Comparison of ENCODE assay signal across 16 mouse cellular contexts in genomic region chr9:70253016-70253415, GRCm38 (mm10).
"Had no signal": no experiment of that assay in that cellular context is flagged by ENCODE, and none has a peak within 500 bp of the region (broad histone marks: within the 10 kb centered on the region; RNA-seq: fewer than 3 reads in every experiment).

No protein-coding gene starts in this region.

- DNase-seq: kidney, adult 9 months; kidney, postnatal 14 days; kidney, postnatal 4 days; liver, embryonic 13.5 days; lung, embryonic 14.5 days; right cerebral cortex, adult 18-20 months; right cerebral cortex, postnatal 14 days; right cerebral cortex, postnatal 4 days; thymus, adult 18-20 months; thymus, postnatal 4 days had no signal

- ATAC-seq: lung, postnatal 0 days; midbrain, embryonic 15.5 days had no signal

- H3K9ac ChIP-seq: liver, embryonic 13.5 days; lung, embryonic 14.5 days; midbrain, embryonic 12.5 days; midbrain, embryonic 15.5 days; neural tube, embryonic 12.5 days; neural tube, embryonic 15.5 days had no signal

- H3K27me3 ChIP-seq: liver, embryonic 13.5 days; midbrain, embryonic 12.5 days; midbrain, embryonic 15.5 days; neural tube, embryonic 12.5 days; neural tube, embryonic 15.5 days had no signal

- H3K27ac ChIP-seq: liver, embryonic 13.5 days; macrophage; midbrain, embryonic 12.5 days; midbrain, embryonic 15.5 days; neural tube, embryonic 12.5 days; neural tube, embryonic 15.5 days had no signal

- H3K36me3 ChIP-seq: liver, embryonic 13.5 days; midbrain, embryonic 12.5 days; midbrain, embryonic 15.5 days; neural tube, embryonic 12.5 days; neural tube, embryonic 15.5 days had no signal

- H3K4me3 ChIP-seq: liver, embryonic 13.5 days; midbrain, embryonic 12.5 days; midbrain, embryonic 15.5 days; neural tube, embryonic 12.5 days; neural tube, embryonic 15.5 days had no signal

- H3K9me3 ChIP-seq: liver, embryonic 13.5 days; midbrain, embryonic 12.5 days; midbrain, embryonic 15.5 days; neural tube, embryonic 12.5 days; neural tube, embryonic 15.5 days had no signal

- H3K4me1 ChIP-seq: midbrain, embryonic 15.5 days had no signal

- H3K4me2 ChIP-seq: liver, embryonic 13.5 days; lung, embryonic 14.5 days; midbrain, embryonic 12.5 days; midbrain, embryonic 15.5 days; neural tube, embryonic 12.5 days; neural tube, embryonic 15.5 days had no signal
